Mouse (Mus musculus): ENCODE measurements around the gene Dtx4. TPM values are rescaled to one million over a fixed set of nuclear protein-coding genes. Genes with fewer than 3 reads are reported as not detected.
A peak's percentile ranks its signal among the peaks of the same experiment; 100 is the strongest.

Dtx4 gene
- total RNA-seq, 2 experiments from 2014 or later = 34.6 to 35.6 TPM

DNA sequence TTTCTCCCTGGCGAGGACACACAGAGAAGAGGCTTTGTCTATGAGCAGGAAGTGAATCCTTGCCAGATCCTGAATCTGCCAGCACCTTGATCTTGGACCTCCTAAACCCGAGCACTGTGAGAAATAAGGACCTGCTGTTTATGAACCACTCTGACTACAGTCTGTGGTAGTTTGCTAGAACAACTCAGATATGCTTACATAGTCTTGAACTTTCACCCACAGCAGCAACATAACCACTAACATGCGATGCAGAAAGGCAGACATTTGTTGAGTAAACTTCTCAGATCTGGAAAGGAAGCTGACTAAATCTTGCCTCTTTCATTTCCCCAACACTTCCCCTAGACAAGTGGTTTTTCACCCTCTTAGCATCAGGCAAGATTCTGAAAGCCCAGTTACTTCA is 29.4 kb downstream of the Dtx4 start:
- no peak for DNase-seq (ENCODE audit: low spot score in 2 of 2)

DNA sequence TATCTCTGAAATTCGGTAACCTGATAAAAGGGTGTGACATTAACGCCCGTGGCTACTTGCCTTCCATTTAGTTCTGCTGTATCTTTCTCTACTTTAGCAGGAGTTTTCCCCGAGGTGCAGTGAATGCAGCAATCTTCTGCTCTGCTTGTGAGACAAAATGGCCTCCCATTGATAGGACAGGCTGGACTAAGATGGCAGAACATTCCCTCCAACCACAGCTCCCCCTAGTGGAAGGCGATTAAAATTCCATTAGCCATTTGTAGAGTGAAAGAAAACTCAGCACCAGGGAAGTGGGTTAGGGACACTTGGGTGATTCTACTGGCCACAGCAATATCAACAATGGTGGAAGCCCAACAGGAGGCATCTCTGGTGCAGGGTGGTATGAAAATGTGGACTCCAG is 33.8 kb downstream of the Dtx4 start:
- DNase-seq (ENCODE audit: low spot score in 2 of 2) = no peak

DNA sequence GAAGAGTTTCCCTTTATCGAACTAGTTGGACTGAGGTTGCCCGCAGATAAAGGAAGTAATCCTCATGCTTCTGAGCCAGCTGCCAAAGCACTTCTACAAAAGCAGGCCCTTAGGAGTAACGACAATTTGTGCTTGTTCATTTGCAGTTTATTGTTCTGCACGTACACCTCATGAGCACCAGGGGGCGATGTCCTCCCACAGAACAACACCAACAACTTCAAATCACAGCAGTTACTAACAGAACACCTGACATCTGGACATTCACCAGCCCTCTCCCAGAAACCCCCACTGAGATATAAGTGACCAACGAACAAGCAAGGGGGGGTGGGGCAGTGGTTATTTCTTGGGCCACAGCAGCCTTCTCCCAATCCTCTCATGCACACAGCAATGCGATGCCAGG is 35.0 kb downstream of the Dtx4 start:
- peak in 1 of 2 experiments; percentile 83 for DNase-seq (ENCODE audit: low spot score in 2 of 2)

DNA sequence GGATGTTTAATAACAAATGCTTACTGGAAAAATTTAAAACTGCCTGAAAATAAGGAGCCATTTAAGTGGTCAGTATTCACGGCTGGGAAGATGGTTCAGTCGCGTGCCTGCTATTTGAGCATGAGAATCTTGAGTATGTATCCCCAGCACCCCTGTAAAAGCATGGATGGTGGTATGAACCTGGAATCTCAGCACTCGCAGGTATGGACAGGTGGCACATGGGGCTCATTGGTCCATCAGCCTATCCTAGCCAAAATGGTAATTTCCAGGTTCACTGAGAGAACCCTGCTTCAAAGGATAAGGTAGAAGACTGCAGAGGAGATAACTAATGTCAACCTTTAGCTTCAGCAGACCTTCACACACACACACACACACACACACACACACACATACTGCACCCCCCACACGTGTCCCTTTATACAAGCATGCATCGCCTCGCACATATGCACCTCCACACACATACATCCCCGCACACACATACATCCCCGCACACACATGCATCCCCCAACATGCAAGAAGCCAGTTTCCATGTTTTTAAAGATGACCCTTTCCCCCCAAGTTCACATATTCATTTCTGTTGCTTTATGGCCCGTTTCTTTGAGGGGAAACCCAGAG is 35.6 kb downstream of the Dtx4 start:
- DNase-seq (ENCODE audit: low spot score in 2 of 2) = no peak

GRCm38 (mm10) chr19:12464674-12465073 is 36.6 kb downstream of the Dtx4 start:
- DNase-seq (ENCODE audit: low spot score in 2 of 2) = no peak

DNA sequence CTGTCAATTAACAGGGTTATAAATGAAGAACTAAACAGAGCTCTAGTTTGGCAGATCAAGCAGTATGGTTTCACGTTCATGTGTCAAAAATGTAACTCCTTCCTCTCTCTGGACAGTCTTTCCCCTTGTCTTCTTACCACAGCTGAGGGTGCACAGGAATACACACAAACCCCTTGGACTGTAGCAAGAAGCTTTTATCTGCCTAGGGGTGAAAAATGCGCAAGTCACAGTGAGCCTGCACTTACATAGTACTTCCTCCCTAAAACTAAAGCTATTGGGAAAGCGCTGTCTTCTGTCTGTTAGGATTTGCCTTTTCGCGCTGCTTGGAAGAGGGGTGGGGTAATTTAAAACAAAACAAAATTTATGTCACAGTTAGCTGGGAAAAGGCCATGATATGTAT is 37.1 kb downstream of the Dtx4 start:
- no peak for DNase-seq (ENCODE audit: low spot score in 2 of 2)

- DNase-seq (ENCODE audit: low spot score in 2 of 2) = no peak
Measured at GRCm38 (mm10) chr19:12463722-12464035, 37.6 kb downstream of the Dtx4 start.

- DNase-seq (ENCODE audit: low spot score in 2 of 2) = no peak
Measured at GRCm38 (mm10) chr19:12462851-12463721, 38.2 kb downstream of the Dtx4 start.

DNA sequence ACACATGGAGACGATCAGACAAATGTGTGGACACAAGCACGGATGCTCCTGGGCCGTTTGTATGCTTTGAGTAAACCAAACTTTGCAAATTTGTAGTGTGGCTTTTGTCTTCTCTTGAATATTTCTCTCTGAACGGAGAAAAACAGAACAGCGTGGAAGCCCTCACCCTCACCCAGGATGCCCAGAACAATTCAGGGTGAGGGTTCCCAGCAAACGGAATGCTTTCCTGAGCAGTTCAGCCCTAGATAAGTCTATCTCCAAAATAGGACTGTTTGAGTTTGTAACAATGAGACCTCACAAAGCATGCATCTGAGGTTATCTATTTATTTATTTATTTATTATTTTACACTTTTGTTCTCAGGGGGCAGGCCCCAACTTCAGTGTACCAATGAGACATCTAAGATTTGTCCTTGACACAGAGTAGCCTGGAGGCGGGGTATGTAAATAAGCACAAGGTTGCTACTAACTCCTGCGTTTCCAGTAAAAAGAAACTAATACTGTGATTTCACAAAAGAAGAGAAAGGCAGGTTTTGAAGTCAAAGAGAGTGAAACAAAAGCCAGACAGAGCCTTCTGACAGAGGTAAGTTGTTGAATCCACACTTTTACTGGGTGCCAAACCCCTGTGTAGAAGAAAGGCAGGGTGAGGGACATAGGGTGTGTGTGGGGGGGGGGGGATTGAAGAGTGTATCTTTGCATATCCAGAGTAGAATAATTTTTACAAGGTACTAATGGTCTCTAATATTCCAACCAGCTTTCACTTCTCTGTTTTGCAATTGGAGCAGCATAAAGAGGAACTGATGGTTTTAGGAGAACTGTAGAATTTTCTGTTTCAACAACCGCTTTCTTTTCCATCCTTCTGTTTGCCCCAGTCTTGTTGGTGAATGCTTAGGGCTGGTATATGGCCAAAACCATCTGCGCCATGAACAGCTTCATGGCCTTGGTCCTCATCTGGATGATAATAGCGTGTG is 40.7 kb downstream of the Dtx4 start, which contains the start of gene Mpeg1:
Gene Mpeg1, plus strand, starts transcription at position 498 of the 968 bp plus-strand sequence.
- DNase-seq (ENCODE audit: low spot score in 2 of 2) = no peak

DNA sequence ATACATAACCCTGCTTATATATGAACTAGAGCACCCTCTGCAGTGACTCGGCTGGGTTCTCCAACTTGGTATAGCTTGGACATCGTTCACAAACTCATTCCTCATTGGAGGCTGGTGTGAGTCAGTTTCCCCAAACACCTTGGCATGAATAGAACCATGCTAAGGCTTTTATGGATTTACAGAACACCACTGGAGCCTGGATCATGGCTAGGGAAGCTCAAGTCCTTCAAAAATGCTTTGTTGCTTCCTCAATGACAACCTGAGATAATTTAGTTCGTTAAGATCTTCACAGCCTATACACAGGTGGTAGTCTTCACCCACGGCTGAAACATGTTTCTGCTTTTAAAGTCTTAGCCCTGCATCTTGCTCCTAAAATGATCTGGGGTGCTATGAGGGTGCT is 41.7 kb downstream of the Dtx4 start:
- DNase-seq (ENCODE audit: low spot score in 2 of 2) = no peak

DNA sequence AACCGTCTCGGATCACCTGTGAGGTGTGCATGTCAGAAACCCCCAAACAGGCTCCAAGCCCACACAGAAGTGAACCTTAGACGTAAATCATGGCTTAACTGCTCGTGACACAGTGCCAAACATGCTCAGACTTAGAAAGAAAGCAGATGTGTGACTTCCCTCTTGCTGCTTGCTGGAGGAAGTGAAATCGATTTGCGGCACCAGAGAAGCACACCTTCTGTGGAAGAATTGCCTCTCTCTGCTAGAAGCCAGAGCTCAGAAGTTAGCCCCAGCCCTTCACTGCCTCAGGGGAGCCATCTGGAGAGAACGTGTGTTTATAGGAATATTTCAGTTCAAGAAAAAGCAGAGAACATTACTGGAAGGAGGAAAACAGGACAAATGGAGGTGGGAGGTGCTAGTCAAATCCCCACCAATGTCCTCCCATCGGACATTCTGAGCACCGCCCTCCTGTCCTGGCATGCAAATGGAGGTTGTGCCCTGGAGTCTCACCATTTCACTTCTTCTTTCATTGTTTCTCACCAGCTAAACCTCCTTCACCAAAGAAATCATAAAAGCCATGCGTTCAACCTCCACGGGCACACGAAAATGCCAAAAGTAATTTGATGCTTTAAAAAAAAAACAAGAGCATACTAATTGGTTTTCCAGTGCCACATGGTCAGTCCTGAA is 43.7 kb downstream of the Dtx4 start:
- DNase-seq (ENCODE audit: low spot score in 2 of 2) = no peak

GRCm38 (mm10) chr19:12445014-12445413 is 56.2 kb downstream of the Dtx4 start:
- no peak for DNase-seq (ENCODE audit: low spot score in 2 of 2)

- no peak for DNase-seq (ENCODE audit: low spot score in 2 of 2)
Measured at GRCm38 (mm10) chr19:12442560-12442959, 58.7 kb downstream of the Dtx4 start.

GRCm38 (mm10) chr19:12440103-12440725 is 61.0 kb downstream of the Dtx4 start:
- no peak for DNase-seq (ENCODE audit: low spot score in 2 of 2)

GRCm38 (mm10) chr19:12439581-12439980 is 61.7 kb downstream of the Dtx4 start:
- no peak for DNase-seq (ENCODE audit: low spot score in 2 of 2)

GRCm38 (mm10) chr19:12435750-12436524 is 65.3 kb downstream of the Dtx4 start:
- no peak for DNase-seq (ENCODE audit: low spot score in 2 of 2)

GRCm38 (mm10) chr19:12435011-12435416 is 66.2 kb downstream of the Dtx4 start:
- no peak for DNase-seq (ENCODE audit: low spot score in 2 of 2)

GRCm38 (mm10) chr19:12433033-12433432 is 68.2 kb downstream of the Dtx4 start:
- peak in 1 of 2 experiments; percentile 65 for DNase-seq (ENCODE audit: low spot score in 2 of 2)

- no peak for DNase-seq (ENCODE audit: low spot score in 2 of 2)
Measured at GRCm38 (mm10) chr19:12427605-12428004, 73.6 kb downstream of the Dtx4 start, which contains the start of gene Pfpl. Gene Pfpl (plus strand): TSS chr19:12427905.

GRCm38 (mm10) chr19:12427101-12427500 is 74.2 kb downstream of the Dtx4 start:
- no peak for DNase-seq (ENCODE audit: low spot score in 2 of 2)
